Mouse (Mus musculus) activated CD4-positive, CD25-positive, alpha-beta regulatory T cell, adult 4 months (primary cell): ENCODE measurements around the gene Nipa2. TPM values are rescaled to one million over a fixed set of nuclear protein-coding genes. Genes with fewer than 3 reads are reported as not detected.
"Not testable (repeated sequence)": the region's sequence is repeated elsewhere in the genome, so short reads cannot be mapped to it uniquely, and the experiment has no call there.

Experiments used
- ATAC-seq: one replicate; pipeline ENCODE4 v1.8.0; 2017
- polyA plus RNA-seq, 2 experiments: library from polyadenylated mRNA; unstranded; fragments of 100-300 nt; shearing (Covaris generic); gene quantifications; one replicate each; pipeline ENCODE4 v1.2.1; 2017

Nipa2 gene
- polyA plus RNA-seq, 2 experiments from 2014 or later, result 21.6 to 21.8 TPM

- ATAC-seq, result no peak
Observed at GRCm38 (mm10) chr7:55935025-55935424, 27.3 kb downstream of the Nipa2 start.

GRCm38 (mm10) chr7:55928649-55929048, 33.6 kb downstream of the Nipa2 start:
- ATAC-seq, result no peak

- ATAC-seq, result no peak
Observed at GRCm38 (mm10) chr7:55927262-55927661, 35.0 kb downstream of the Nipa2 start.

- ATAC-seq, result not testable (repeated sequence)
Observed at GRCm38 (mm10) chr7:55918365-55918764, 43.9 kb downstream of the Nipa2 start.

GRCm38 (mm10) chr7:55912118-55912517, 50.2 kb downstream of the Nipa2 start:
- ATAC-seq, result no peak

- no peak for ATAC-seq
Observed at GRCm38 (mm10) chr7:55911371-55911770, 50.9 kb downstream of the Nipa2 start.

GRCm38 (mm10) chr7:55910356-55910755, 51.9 kb downstream of the Nipa2 start:
- ATAC-seq, result no peak

- no peak for ATAC-seq
Observed at GRCm38 (mm10) chr7:55909519-55909918, 52.8 kb downstream of the Nipa2 start.

- no peak for ATAC-seq
Observed at GRCm38 (mm10) chr7:55905449-55905848, 56.8 kb downstream of the Nipa2 start.

GRCm38 (mm10) chr7:55903766-55904165, 58.5 kb downstream of the Nipa2 start:
- ATAC-seq, result no peak

- no peak for ATAC-seq
Observed at GRCm38 (mm10) chr7:55891797-55892196, 70.5 kb downstream of the Nipa2 start.

- no peak for ATAC-seq
Observed at GRCm38 (mm10) chr7:55890731-55891130, 71.5 kb downstream of the Nipa2 start.

- no peak for ATAC-seq
Observed at GRCm38 (mm10) chr7:55889996-55890395, 72.3 kb downstream of the Nipa2 start.

GRCm38 (mm10) chr7:55888603-55889002, 73.7 kb downstream of the Nipa2 start:
- no peak for ATAC-seq

Other genes starting within 250 kb of the Nipa2 start
- gene Siglech, start 194.3 kb downstream of the Nipa2 start, polyA plus RNA-seq, result not detected
- 10 to 100 TPM; 29.8 to 35.9 TPM for gene Tubgcp5, start 168.3 kb downstream of the Nipa2 start, polyA plus RNA-seq
- 10 to 100 TPM; 67.1 to 75.8 TPM for gene Cyfip1, start 120.7 kb downstream of the Nipa2 start, polyA plus RNA-seq
- under 1 TPM in 1 of 2 experiments, not detected in 1; 0.54 TPM for gene Nipa1, start 57.5 kb upstream of the Nipa2 start, polyA plus RNA-seq
- 10 to 100 TPM; 19.4 to 25.6 TPM for gene Herc2, start 87.7 kb upstream of the Nipa2 start, polyA plus RNA-seq